Mouse (Mus musculus): ENCODE results near the gene Tmsb15b2. TPM values are rescaled to one million over a fixed set of nuclear protein-coding genes. Genes with fewer than 3 reads are reported as not detected.
"Not testable (repeated sequence)": the region's sequence is repeated elsewhere in the genome, so short reads cannot be mapped to it uniquely, and the experiment has no call there.

Gene Tmsb15b2
- 21.3 and 28.4 TPM in 2 replicates for polyA plus RNA-seq (2015; fragmentation: Nextera tagmentation; extraction: Ambion mirVana)

DNA sequence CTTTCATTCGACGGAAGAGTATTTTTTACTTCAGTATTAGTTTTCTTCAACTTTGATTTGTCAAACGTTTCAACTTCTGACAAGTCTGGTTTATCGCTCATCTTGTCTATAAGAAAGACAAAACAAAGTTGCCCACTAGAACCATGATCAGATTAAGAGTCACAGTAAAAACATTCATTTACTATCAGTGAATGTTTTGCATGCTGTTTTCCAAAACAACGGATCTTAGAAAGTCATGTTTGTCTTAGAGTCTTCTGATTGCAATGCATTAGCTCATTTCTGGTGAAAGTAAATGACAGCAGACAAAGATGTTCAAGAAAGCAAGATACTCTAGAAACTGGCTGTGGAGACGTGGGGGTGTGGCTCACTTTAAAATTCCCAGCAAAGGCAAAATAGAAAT lies at the start of gene Tmsb15b2:
Gene Tmsb15b2 (minus strand): TSS at position 101 of the 400 bp plus-strand sequence.
- not testable (repeated sequence) for H3K27ac ChIP-seq (replicated peaks); H3K36me3 ChIP-seq (ENCODE audit: control insufficient read depth, insufficient read depth, low read length); H3K27me3 ChIP-seq (ENCODE audit: control insufficient read depth, insufficient read depth, low read length); ATAC-seq (ENCODE audit: low FRiP score, low TSS enrichment); DNase-seq (ENCODE audit: low spot score); H3K4me1 ChIP-seq (replicated peaks; ENCODE audit: control insufficient read depth, insufficient read depth); H3K9me3 ChIP-seq (ENCODE audit: control insufficient read depth, low read length)
- peak within 1 kb of the TSS; percentile 52 for H3K4me2 ChIP-seq (replicated peaks; ENCODE audit: low read depth)
- 0 out of 2 replicates have a peak within 1 kb of the TSS, but pooled peaks have one; percentile 27 for H3K9ac ChIP-seq (ENCODE audit: low read length)
- WGBS: 83% methylated on average over 6 of the region's 6 CpGs
- H3K4me3 ChIP-seq (ENCODE audit: low read depth, low read length): peak within 1 kb of the TSS; percentile 31

GRCm38 (mm10) chrX:137019310-137019709 lies 44.0 kb upstream of the Tmsb15b2 start:
- DNase-seq (ENCODE audit: low spot score): peak; percentile 52
- Histone ChIP-seq H3K27me3 (ENCODE audit: control insufficient read depth, insufficient read depth, low read length) (no peaks in the 10 kb centered on the region), H3K4me3 (ENCODE audit: low read depth, low read length) (no peak overlapping the region), H3K4me2 (replicated peaks; ENCODE audit: low read depth) (no peak overlapping the region), H3K4me1 (replicated peaks; ENCODE audit: control insufficient read depth, insufficient read depth) (no peaks in the 10 kb centered on the region), H3K36me3 (ENCODE audit: control insufficient read depth, insufficient read depth, low read length) (no peaks in the 10 kb centered on the region), H3K9ac (ENCODE audit: low read length) (no peak overlapping the region), H3K9me3 (ENCODE audit: control insufficient read depth, low read length) (no peaks in the 10 kb centered on the region), H3K27ac (replicated peaks) (no peak overlapping the region)
- peak; percentile 54; the same call in 1 of the 2 replicates for ATAC-seq (ENCODE audit: low FRiP score, low TSS enrichment)
- TF ChIP-seq CTCF (IDR thresholded peaks at IDR 0.05; ENCODE audit: low read depth) (peak; percentile 78), EP300 (optimal IDR thresholded peaks at IDR 0.05) (no peak)
- WGBS: 24% methylated on average over 1 of the region's 1 CpGs

DNA sequence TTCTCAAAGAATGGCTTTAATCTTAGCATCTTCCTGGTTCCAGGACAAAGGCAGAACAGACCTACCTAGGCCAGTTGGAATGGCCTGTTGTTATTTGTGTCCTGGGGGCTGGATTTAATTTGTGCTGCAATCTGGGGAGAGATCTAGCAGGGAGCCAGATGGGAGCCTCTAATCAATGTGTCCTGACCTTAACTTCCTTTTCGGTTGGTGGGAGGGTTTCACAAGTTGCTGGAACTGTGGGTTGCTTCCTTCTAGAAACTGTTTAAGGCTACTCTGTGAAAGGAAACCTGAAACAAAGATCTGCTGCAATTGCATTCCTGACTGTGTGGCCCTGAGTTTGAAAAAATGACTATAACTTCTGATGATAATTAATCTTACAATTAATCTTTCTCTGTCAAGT lies 42.4 kb upstream of the Tmsb15b2 start:
- TF ChIP-seq EP300 (optimal IDR thresholded peaks at IDR 0.05) (no peak), CTCF (IDR thresholded peaks at IDR 0.05; ENCODE audit: low read depth) (no peak)
- H3K27me3 ChIP-seq (ENCODE audit: control insufficient read depth, insufficient read depth, low read length): no peaks in the 10 kb centered on the region
- no peak overlapping the region for H3K27ac ChIP-seq (replicated peaks)
- no peak overlapping the region for H3K4me3 ChIP-seq (ENCODE audit: low read depth, low read length)
- H3K4me1 ChIP-seq (replicated peaks; ENCODE audit: control insufficient read depth, insufficient read depth): no peaks in the 10 kb centered on the region
- no peaks in the 10 kb centered on the region for H3K9me3 ChIP-seq (ENCODE audit: control insufficient read depth, low read length)
- H3K36me3 ChIP-seq (ENCODE audit: control insufficient read depth, insufficient read depth, low read length): no peaks in the 10 kb centered on the region
- DNase-seq (ENCODE audit: low spot score) (no peak), ATAC-seq (ENCODE audit: low FRiP score, low TSS enrichment) (no peak)
- no peak overlapping the region for H3K4me2 ChIP-seq (replicated peaks; ENCODE audit: low read depth)
- WGBS: 68% methylated on average over 1 of the region's 1 CpGs
- H3K9ac ChIP-seq (ENCODE audit: low read length): no peak overlapping the region

GRCm38 (mm10) chrX:137015099-137015709 lies 39.9 kb upstream of the Tmsb15b2 start:
- TF ChIP-seq CTCF (IDR thresholded peaks at IDR 0.05; ENCODE audit: low read depth) (peak; percentile 78), EP300 (optimal IDR thresholded peaks at IDR 0.05) (no peak)
- H3K27ac ChIP-seq (replicated peaks): no peak overlapping the region
- ATAC-seq (ENCODE audit: low FRiP score, low TSS enrichment): no peak
- no peak overlapping the region for H3K9ac ChIP-seq (ENCODE audit: low read length)
- peak; percentile 38 for DNase-seq (ENCODE audit: low spot score)
- H3K36me3 ChIP-seq (ENCODE audit: control insufficient read depth, insufficient read depth, low read length): no peaks in the 10 kb centered on the region
- H3K4me3 ChIP-seq (ENCODE audit: low read depth, low read length): no peak overlapping the region
- H3K4me2 ChIP-seq (replicated peaks; ENCODE audit: low read depth): no peak overlapping the region
- H3K27me3 ChIP-seq (ENCODE audit: control insufficient read depth, insufficient read depth, low read length): no peaks in the 10 kb centered on the region
- no peaks in the 10 kb centered on the region for H3K4me1 ChIP-seq (replicated peaks; ENCODE audit: control insufficient read depth, insufficient read depth)
- 53% methylated on average over 6 of the region's 6 CpGs for WGBS
- H3K9me3 ChIP-seq (ENCODE audit: control insufficient read depth, low read length): no peaks in the 10 kb centered on the region

DNA sequence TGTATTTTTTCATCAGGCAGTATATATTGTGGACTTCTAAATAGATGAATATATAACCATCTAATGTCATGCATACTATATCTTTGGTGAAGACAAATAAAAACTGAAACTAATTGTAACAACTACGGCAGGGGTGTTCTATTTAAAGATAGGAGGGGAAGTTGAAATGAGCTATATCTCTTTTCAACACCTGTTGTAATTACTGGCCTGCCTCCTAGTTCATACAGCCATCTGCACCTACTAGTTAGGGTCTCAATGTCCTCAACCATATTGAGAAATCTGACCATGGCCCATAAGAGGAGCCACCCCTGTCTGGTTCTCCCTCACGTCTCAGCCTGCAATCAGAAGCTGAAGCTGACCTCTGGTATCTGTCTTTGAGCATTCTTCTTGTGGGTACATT lies 21.0 kb upstream of the Tmsb15b2 start:
- ATAC-seq (ENCODE audit: low FRiP score, low TSS enrichment): no peak
- TF ChIP-seq EP300 (optimal IDR thresholded peaks at IDR 0.05) (no peak), CTCF (IDR thresholded peaks at IDR 0.05; ENCODE audit: low read depth) (no peak)
- DNase-seq (ENCODE audit: low spot score): no peak
- Histone ChIP-seq H3K4me2 (replicated peaks; ENCODE audit: low read depth) (no peak overlapping the region), H3K4me3 (ENCODE audit: low read depth, low read length) (no peak overlapping the region), H3K9ac (ENCODE audit: low read length) (no peak overlapping the region), H3K27ac (replicated peaks) (no peak overlapping the region), H3K4me1 (replicated peaks; ENCODE audit: control insufficient read depth, insufficient read depth) (no peaks in the 10 kb centered on the region), H3K36me3 (ENCODE audit: control insufficient read depth, insufficient read depth, low read length) (no peaks in the 10 kb centered on the region), H3K9me3 (ENCODE audit: control insufficient read depth, low read length) (no peaks in the 10 kb centered on the region), H3K27me3 (ENCODE audit: control insufficient read depth, insufficient read depth, low read length) (no peaks in the 10 kb centered on the region)
- 68% methylated on average over 2 of the region's 2 CpGs for WGBS

GRCm38 (mm10) chrX:136993641-136994040 lies 18.3 kb upstream of the Tmsb15b2 start:
- WGBS: 31% methylated on average over 14 of the region's 14 CpGs
- Histone ChIP-seq H3K9me3 (ENCODE audit: control insufficient read depth, low read length) (no peaks in the 10 kb centered on the region), H3K27ac (replicated peaks) (no peak overlapping the region), H3K4me2 (replicated peaks; ENCODE audit: low read depth) (0 out of 2 replicates have a peak overlapping the region, but pooled peaks have one; percentile 54), H3K36me3 (ENCODE audit: control insufficient read depth, insufficient read depth, low read length) (no peaks in the 10 kb centered on the region), H3K4me1 (replicated peaks; ENCODE audit: control insufficient read depth, insufficient read depth) (no peaks in the 10 kb centered on the region), H3K4me3 (ENCODE audit: low read depth, low read length) (no peak overlapping the region), H3K9ac (ENCODE audit: low read length) (no peak overlapping the region), H3K27me3 (ENCODE audit: control insufficient read depth, insufficient read depth, low read length) (no peaks in the 10 kb centered on the region)
- ATAC-seq (ENCODE audit: low FRiP score, low TSS enrichment) (no peak), DNase-seq (ENCODE audit: low spot score) (no peak)
- TF ChIP-seq EP300 (optimal IDR thresholded peaks at IDR 0.05): no peak
- TF ChIP-seq CTCF (IDR thresholded peaks at IDR 0.05; ENCODE audit: low read depth): no peak

Measured in stomach, postnatal 0 days (tissue).